Mouse (Mus musculus) testis, postnatal 14 days (tissue): Measurements from ENCODE around the gene Mad1l1.

Source experiments
- DNase-seq: peaks from one replicate; pipeline ENCODE4 v3.0.0; 2021; ENCODE audit warnings: low spot score

Gene Mad1l1

GRCm38 (mm10) chr5:140043002-140043401, 278.4 kb downstream of the Mad1l1 start:
- DNase-seq, result no peak

- DNase-seq, result no peak
Measured at GRCm38 (mm10) chr5:140042002-140042611, 279.2 kb downstream of the Mad1l1 start.

- DNase-seq, result no peak
Measured at GRCm38 (mm10) chr5:140041055-140041454, 280.3 kb downstream of the Mad1l1 start.

GRCm38 (mm10) chr5:140037587-140038233, 283.6 kb downstream of the Mad1l1 start:
- no peak for DNase-seq

- no peak for DNase-seq
Measured at GRCm38 (mm10) chr5:140035641-140036040, 285.7 kb downstream of the Mad1l1 start.

- DNase-seq, result no peak
Measured at GRCm38 (mm10) chr5:140035025-140035330, 286.4 kb downstream of the Mad1l1 start.

GRCm38 (mm10) chr5:140034300-140035024, 286.9 kb downstream of the Mad1l1 start:
- no peak for DNase-seq

GRCm38 (mm10) chr5:140026366-140026765, 295.0 kb downstream of the Mad1l1 start:
- DNase-seq, result no peak

- no peak for DNase-seq
Measured at GRCm38 (mm10) chr5:140025301-140025700, 296.1 kb downstream of the Mad1l1 start.

GRCm38 (mm10) chr5:140023941-140024500, 297.3 kb downstream of the Mad1l1 start:
- no peak for DNase-seq

- no peak for DNase-seq
Measured at GRCm38 (mm10) chr5:140022861-140023260, 298.5 kb downstream of the Mad1l1 start.

GRCm38 (mm10) chr5:140021755-140022154, 299.6 kb downstream of the Mad1l1 start:
- no peak for DNase-seq

GRCm38 (mm10) chr5:140019616-140020015, 301.7 kb downstream of the Mad1l1 start:
- DNase-seq, result no peak

GRCm38 (mm10) chr5:140018780-140019179, 302.6 kb downstream of the Mad1l1 start:
- no peak for DNase-seq

GRCm38 (mm10) chr5:140016896-140017295, 304.5 kb downstream of the Mad1l1 start:
- no peak for DNase-seq

GRCm38 (mm10) chr5:140013652-140014051, 307.7 kb downstream of the Mad1l1 start:
- no peak for DNase-seq

GRCm38 (mm10) chr5:140012286-140012967, 308.9 kb downstream of the Mad1l1 start:
- no peak for DNase-seq

GRCm38 (mm10) chr5:140010405-140010804, 310.9 kb downstream of the Mad1l1 start:
- no peak for DNase-seq

- DNase-seq, result no peak
Measured at GRCm38 (mm10) chr5:140009083-140009655, 312.2 kb downstream of the Mad1l1 start.

GRCm38 (mm10) chr5:140008523-140008806, 312.9 kb downstream of the Mad1l1 start:
- no peak for DNase-seq

- no peak for DNase-seq
Measured at GRCm38 (mm10) chr5:140007656-140008522, 313.5 kb downstream of the Mad1l1 start.
